Comparison of ENCODE assay signal across 8 mouse cellular contexts in the genomic region with DNA sequence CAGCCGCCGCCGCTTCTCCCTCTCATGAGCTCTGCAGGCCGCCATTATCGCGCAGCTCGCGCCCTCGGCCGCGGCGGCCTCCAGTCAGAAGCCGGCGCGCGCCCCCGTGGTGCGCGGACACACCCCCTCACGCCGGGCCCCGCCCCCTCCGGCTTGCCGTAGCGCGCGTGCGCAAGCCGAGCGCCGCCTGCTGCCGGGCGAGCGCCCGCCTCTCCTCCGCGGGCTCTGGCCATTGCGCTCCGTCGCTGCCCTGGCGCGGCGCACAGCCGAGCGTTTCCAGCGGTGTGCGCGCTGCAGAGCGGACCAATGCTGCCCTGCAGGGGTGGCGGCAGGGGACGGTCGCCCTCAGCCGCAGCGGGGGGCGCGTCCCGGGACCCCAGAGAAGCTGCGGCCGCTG. TPM values are rescaled to one million over a fixed set of nuclear protein-coding genes. Genes with fewer than 3 reads are reported as not detected.
DNase-seq lines count a peak whose midpoint lies in the region; ATAC-seq and TF ChIP-seq lines count a peak whose summit lies in the region.

No protein-coding gene starts in this region.

- H3K27ac ChIP-seq in gastrocnemius, adult 2 months = peak overlapping the region; percentile 94
- peak overlapping the region; percentile 100 for H3K27ac ChIP-seq in hindbrain, postnatal 0 days
- H3K27ac ChIP-seq in left cerebral cortex, adult 2 months = peak overlapping the region; percentile 96
- H3K27ac ChIP-seq in macrophage = no peak overlapping the region

- H3K4me2 ChIP-seq in hindbrain, postnatal 0 days (ENCODE audit: low read depth, low read length) = peak overlapping the region; percentile 93

- H3K4me1 ChIP-seq in hindbrain, postnatal 0 days (ENCODE audit: insufficient read depth, low read length) = peaks cover 8% of the 10 kb centered on the region; the same call in 1 of the 2 replicates

- H3K27me3 ChIP-seq in hindbrain, postnatal 0 days (ENCODE audit: insufficient read depth, low read length) = no peaks in the 10 kb centered on the region

- peaks cover 18% of the 10 kb centered on the region for H3K36me3 ChIP-seq in hindbrain, postnatal 0 days (ENCODE audit: insufficient read depth, low read length)
- peaks cover 20% of the 10 kb centered on the region; the same call in 1 of the 2 replicates for H3K36me3 ChIP-seq in macrophage (ENCODE audit: inconsistent target)

- DNase-seq in gastrocnemius, adult 2 months = peak; percentile 98
- peak; percentile 98 for DNase-seq in hindbrain, postnatal 0 days (ENCODE audit: low spot score)
- peak; percentile 98 to 99 for DNase-seq in left cerebral cortex, adult 2 months (ENCODE audit: extremely low spot score in 1 of 2, low spot score in 2 of 2)
- DNase-seq in retina, postnatal 7 days (ENCODE audit: low read depth, low spot score) = peak; percentile 91
- peak; percentile 98 for DNase-seq in urinary bladder, adult 2 months (ENCODE audit: low spot score)

- 2% methylated on average over 52 of the region's 59 CpGs for WGBS in hindbrain, postnatal 0 days
- under 1% methylated on average over 38 of the region's 59 CpGs for WGBS in macrophage (ENCODE audit: missing documents)

- TF ChIP-seq CTCF in gastrocnemius, adult 2 months (IDR thresholded peaks at IDR 0.05) = peak; percentile 60
- no peak; the same call in 1 of the 2 replicates for TF ChIP-seq CTCF in hindbrain, postnatal 0 days (IDR thresholded peaks at IDR 0.05; ENCODE audit: low read depth)
- TF ChIP-seq CTCF in left cerebral cortex, adult 2 months (IDR thresholded peaks at IDR 0.05) = peak; percentile 38

- peaks cover 29% of the 10 kb centered on the region for H3K79me2 ChIP-seq in macrophage (ENCODE audit: inconsistent target)

- intact Hi-C loops in gastrocnemius, adult 2 months (cut with DNase I) = no loop called here
- intact Hi-C loops in left cerebral cortex, adult 2 months (cut with DNase I) = loop anchor here (2.0 to 5.0 kb wide), 4 partner anchors 42 to 185 kb away; a partner anchor contains a TSS

- peak overlapping the region; percentile 98 for H3K9ac ChIP-seq in hindbrain, postnatal 0 days (replicated peaks; ENCODE audit: low read length)

- no peaks in the 10 kb centered on the region for H3K9me3 ChIP-seq in hindbrain, postnatal 0 days (ENCODE audit: low read length)

- peak overlapping the region; percentile 99 for H3K4me3 ChIP-seq in gastrocnemius, adult 2 months
- peak overlapping the region; percentile 99 for H3K4me3 ChIP-seq in hindbrain, postnatal 0 days (ENCODE audit: low read length)
- H3K4me3 ChIP-seq in left cerebral cortex, adult 2 months = peak overlapping the region; percentile 86
- H3K4me3 ChIP-seq in macrophage (ENCODE audit: inconsistent target) = peak overlapping the region; percentile 80

- peak; percentile 74 for ATAC-seq in activated CD4-positive, CD25-positive, alpha-beta regulatory T cell, adult 4 months
- peak; percentile 62 for ATAC-seq in common myeloid progenitor, adult 5-6 weeks (replicated peaks; ENCODE audit: low read depth, poor library complexity, severe bottlenecking)
- ATAC-seq in hindbrain, postnatal 0 days = peak; percentile 95

RNA-seq across cellular contexts. Expression of a gene that starts 0.5 kb away (rescaled TPM):
- 10 to 100 TPM; 17.2 to 19.1 TPM for polyA plus RNA-seq in activated CD4-positive, CD25-positive, alpha-beta regulatory T cell, adult 4 months (2017; shearing (Covaris generic))
- total RNA-seq in common myeloid progenitor, adult 5-6 weeks (2017) = 27.9 and 36.1 TPM in 2 replicates
- 1 to 10 TPM; 3.2 TPM for total RNA-seq in gastrocnemius, adult 2 months (2021)
- total RNA-seq in hindbrain, postnatal 0 days (2014; rRNA removed) = 25.5 and 35.2 TPM in 2 replicates
- 23.3 and 24.8 TPM in 2 replicates for polyA plus RNA-seq in hindbrain, postnatal 0 days (2015; fragmentation: Nextera tagmentation; extraction: Ambion mirVana)
- total RNA-seq in left cerebral cortex, adult 2 months (2021) = 10 to 100 TPM; 17.5 to 20.4 TPM
- 10 to 100 TPM in 17 of 26 experiments, 1 to 10 TPM in 9; 1.8 to 58.6 (median 14.4) TPM for total RNA-seq in macrophage (2018; cell fraction: chromatin; rRNA removed)
- total RNA-seq in macrophage (2018; cell fraction: cytosol; rRNA removed) = 10 to 100 TPM in 13 of 26 experiments, 1 to 10 TPM in 13; 3.0 to 13.2 (median 9.7) TPM
- 10 to 100 TPM in 13 of 26 experiments, 1 to 10 TPM in 13; 2.6 to 30.8 (median 9.6) TPM for total RNA-seq in macrophage (2018; cell fraction: nucleus; rRNA removed)
- polyA plus RNA-seq in macrophage (2018) = 8.8 to 8.9 TPM (median 8.9 TPM) in 3 replicates
- 5.8 and 7.5 TPM in 2 replicates for polyA plus RNA-seq in urinary bladder, adult 2 months (2012; rRNA removed)

RNA-seq across cellular contexts. Expression of a gene that starts 27.8 kb away (rescaled TPM):
- not detected for polyA plus RNA-seq in activated CD4-positive, CD25-positive, alpha-beta regulatory T cell, adult 4 months (2017; shearing (Covaris generic))
- not detected in 2 replicates for total RNA-seq in common myeloid progenitor, adult 5-6 weeks (2017)
- 100 to 1,000 TPM; 250 to 325 TPM for total RNA-seq in gastrocnemius, adult 2 months (2021)
- total RNA-seq in hindbrain, postnatal 0 days (2014; rRNA removed) = 0.32 and 1.5 TPM in 2 replicates
- polyA plus RNA-seq in hindbrain, postnatal 0 days (2015; fragmentation: Nextera tagmentation; extraction: Ambion mirVana) = 0.84 and 1.1 TPM in 2 replicates
- total RNA-seq in left cerebral cortex, adult 2 months (2021) = under 1 TPM; 0.21 to 0.25 TPM
- not detected for total RNA-seq in macrophage (2018; cell fraction: chromatin; rRNA removed)
- not detected for total RNA-seq in macrophage (2018; cell fraction: cytosol; rRNA removed)
- not detected for total RNA-seq in macrophage (2018; cell fraction: nucleus; rRNA removed)
- polyA plus RNA-seq in macrophage (2018) = not detected in 3 replicates
- polyA plus RNA-seq in urinary bladder, adult 2 months (2012; rRNA removed) = 0.04 and 0.12 TPM in 2 replicates

RNA-seq across cellular contexts. Expression of a gene that starts 33.3 kb away (rescaled TPM):
- not detected for polyA plus RNA-seq in activated CD4-positive, CD25-positive, alpha-beta regulatory T cell, adult 4 months (2017; shearing (Covaris generic))
- total RNA-seq in common myeloid progenitor, adult 5-6 weeks (2017) = not detected in 2 replicates
- 1 to 10 TPM; 1.7 to 3.1 TPM for total RNA-seq in gastrocnemius, adult 2 months (2021)
- 13.7 and 18.4 TPM in 2 replicates for total RNA-seq in hindbrain, postnatal 0 days (2014; rRNA removed)
- 11.1 and 12.2 TPM in 2 replicates for polyA plus RNA-seq in hindbrain, postnatal 0 days (2015; fragmentation: Nextera tagmentation; extraction: Ambion mirVana)
- total RNA-seq in left cerebral cortex, adult 2 months (2021) = 1 to 10 TPM; 3.0 to 3.6 TPM
- under 1 TPM in 1 of 26 experiments, not detected in 25; 0.84 TPM for total RNA-seq in macrophage (2018; cell fraction: chromatin; rRNA removed)
- not detected for total RNA-seq in macrophage (2018; cell fraction: cytosol; rRNA removed)
- not detected for total RNA-seq in macrophage (2018; cell fraction: nucleus; rRNA removed)
- polyA plus RNA-seq in macrophage (2018) = not detected in 3 replicates
- polyA plus RNA-seq in urinary bladder, adult 2 months (2012; rRNA removed) = 13.7 TPM in 2 replicates

RNA-seq across cellular contexts. Expression of a gene that starts 40.4 kb away (rescaled TPM):
- polyA plus RNA-seq in activated CD4-positive, CD25-positive, alpha-beta regulatory T cell, adult 4 months (2017; shearing (Covaris generic)) = not detected
- not detected in 2 replicates for total RNA-seq in common myeloid progenitor, adult 5-6 weeks (2017)
- total RNA-seq in gastrocnemius, adult 2 months (2021) = not detected
- total RNA-seq in hindbrain, postnatal 0 days (2014; rRNA removed) = not detected in 2 replicates
- 0.59 and 0.79 TPM in 2 replicates for polyA plus RNA-seq in hindbrain, postnatal 0 days (2015; fragmentation: Nextera tagmentation; extraction: Ambion mirVana)
- total RNA-seq in left cerebral cortex, adult 2 months (2021) = not detected
- total RNA-seq in macrophage (2018; cell fraction: chromatin; rRNA removed) = not detected
- total RNA-seq in macrophage (2018; cell fraction: cytosol; rRNA removed) = not detected
- not detected for total RNA-seq in macrophage (2018; cell fraction: nucleus; rRNA removed)
- not detected in 3 replicates for polyA plus RNA-seq in macrophage (2018)
- polyA plus RNA-seq in urinary bladder, adult 2 months (2012; rRNA removed) = not detected in 2 replicates

RNA-seq across cellular contexts. Expression of a gene that starts 41.8 kb away (rescaled TPM):
- 1 to 10 TPM; 5.1 to 6.4 TPM for polyA plus RNA-seq in activated CD4-positive, CD25-positive, alpha-beta regulatory T cell, adult 4 months (2017; shearing (Covaris generic))
- total RNA-seq in common myeloid progenitor, adult 5-6 weeks (2017) = 8.6 and 13.1 TPM in 2 replicates
- total RNA-seq in gastrocnemius, adult 2 months (2021) = 1 to 10 TPM; 4.8 to 6.4 TPM
- 10.2 and 10.6 TPM in 2 replicates for total RNA-seq in hindbrain, postnatal 0 days (2014; rRNA removed)
- polyA plus RNA-seq in hindbrain, postnatal 0 days (2015; fragmentation: Nextera tagmentation; extraction: Ambion mirVana) = 11.0 and 12.5 TPM in 2 replicates
- 10 to 100 TPM; 11.6 to 12.9 TPM for total RNA-seq in left cerebral cortex, adult 2 months (2021)
- 1 to 10 TPM; 1.1 to 6.3 (median 3.9) TPM for total RNA-seq in macrophage (2018; cell fraction: chromatin; rRNA removed)
- total RNA-seq in macrophage (2018; cell fraction: cytosol; rRNA removed) = 1 to 10 TPM; 4.3 to 7.7 (median 5.8) TPM
- total RNA-seq in macrophage (2018; cell fraction: nucleus; rRNA removed) = 10 to 100 TPM in 1 of 26 experiments, 1 to 10 TPM in 25; 2.2 to 11.7 (median 4.4) TPM
- polyA plus RNA-seq in macrophage (2018) = 3.8 to 10.0 TPM (median 4.8 TPM) in 3 replicates
- 8.9 and 11.0 TPM in 2 replicates for polyA plus RNA-seq in urinary bladder, adult 2 months (2012; rRNA removed)

Comparison
In these comparisons a context has a peak if more than half of its experiments do, and no peak if none do; other contexts are left out.
1. RNA of a gene that starts 27.8 kb away (total RNA-seq): 250 to 325 TPM in gastrocnemius, adult 2 months; 0.32 to 1.5 TPM in hindbrain, postnatal 0 days, 0.21 to 0.25 TPM in left cerebral cortex, adult 2 months and not detected in common myeloid progenitor, adult 5-6 weeks; every median in the first group is over 100 times any median in the second.
2. Peak in every context shown above with its lines, with median percentiles within 50 percentile points of each other: ATAC-seq, DNase-seq and H3K4me3 ChIP-seq.